Mouse (Mus musculus) C2C12 (cell line): ENCODE results near the gene Slc25a53. TPM values are rescaled to one million over a fixed set of nuclear protein-coding genes. Genes with fewer than 3 reads are reported as not detected.
"Not testable (repeated sequence)": the region's sequence is repeated elsewhere in the genome, so short reads cannot be mapped to it uniquely, and the experiment has no call there.

ENCODE experiments used
- H3K27me3 ChIP-seq: one replicate; pipeline ENCODE4 v1.6.1; 2011; ENCODE audit not compliant: control insufficient read depth, insufficient read depth, insufficient read length
- H3K36me3 ChIP-seq: one replicate; pipeline ENCODE4 v1.6.1; 2011; ENCODE audit not compliant: control insufficient read depth, insufficient read depth
- H3K4me3 ChIP-seq: one replicate; pipeline ENCODE4 v1.5.1; 2011; ENCODE audit warnings: mild to moderate bottlenecking, control low read depth; ENCODE audit not compliant: poor library complexity, insufficient read depth, severe bottlenecking
- H3K79me2 ChIP-seq: one replicate; pipeline ENCODE4 v1.6.1; 2011; ENCODE audit not compliant: control insufficient read depth, insufficient read depth
- H3K79me3 ChIP-seq: one replicate; pipeline ENCODE4 v1.6.1; 2011; ENCODE audit warnings: low read depth, control low read depth
- H3ac ChIP-seq: one replicate; pipeline ENCODE3; 2011; ENCODE audit warnings: low read depth; ENCODE audit not compliant: control insufficient read depth, insufficient read length
- CEBPB ChIP-seq: IDR thresholded peaks from one replicate; pipeline ENCODE4 v1.6.1; 2011; ENCODE audit warnings: low read depth, mild to moderate bottlenecking, control low read depth, moderate library complexity
- CTCF ChIP-seq: IDR thresholded peaks from one replicate; pipeline ENCODE4 v1.5.1; 2011; ENCODE audit not compliant: control insufficient read depth, insufficient read depth, insufficient read length
- FOSL1 ChIP-seq: IDR thresholded peaks from one replicate; pipeline ENCODE4 v1.8.0; 2011; ENCODE audit warnings: mild to moderate bottlenecking, low read length; ENCODE audit not compliant: poor library complexity, insufficient read depth, severe bottlenecking
- MAX ChIP-seq: IDR thresholded peaks from one replicate; pipeline ENCODE4 v1.6.1; 2011; ENCODE audit warnings: mild to moderate bottlenecking, control low read depth
- MYOD1 ChIP-seq: IDR thresholded peaks from one replicate; pipeline ENCODE4 v1.6.1; 2011; ENCODE audit warnings: low read depth; ENCODE audit not compliant: control insufficient read depth, insufficient read length
- MYOG ChIP-seq: IDR thresholded peaks from one replicate; pipeline ENCODE4 v1.6.1; 2011; ENCODE audit not compliant: control insufficient read depth, insufficient read length; ENCODE audit errors: extremely low read depth
- USF1 ChIP-seq: IDR thresholded peaks from one replicate; pipeline ENCODE4 v1.6.1; 2011; ENCODE audit warnings: low read depth, mild to moderate bottlenecking, control low read depth, moderate library complexity
- polyA plus RNA-seq: library from polyadenylated mRNA; unstranded; fragments of >200 nt; fragmentation: generic; extraction: Trizol; gene quantifications from one replicate; pipeline ENCODE4 v1.2.1, GENCODE M21; 2012; ENCODE audit warnings: missing spikeins

Gene Slc25a53
- polyA plus RNA-seq, 1 experiment: 1.6 TPM

GRCm38 (mm10) chrX:136978616-136979015 lies 59.5 kb downstream of the Slc25a53 start:
- Histone ChIP-seq H3K4me3 (no peak overlapping the region), H3K27me3 (no peaks in the 10 kb centered on the region), H3K79me3 (no peaks in the 10 kb centered on the region), H3K79me2 (no peaks in the 10 kb centered on the region), H3ac (no peak overlapping the region), H3K36me3 (no peaks in the 10 kb centered on the region)
- TF ChIP-seq CEBPB (no peak), USF1 (no peak), MAX (no peak), CTCF (no peak), FOSL1 (no peak), MYOG (no peak), MYOD1 (no peak)

GRCm38 (mm10) chrX:136976424-136977084 lies 61.5 kb downstream of the Slc25a53 start, which contains the start of the genes Tmsb15l and Tmsb15b1:
Gene Tmsb15l (minus strand): TSS chrX:136976869.
Gene Tmsb15b1 (minus strand): TSS chrX:136976874.
- no peaks in the 10 kb centered on the region for H3K79me2 ChIP-seq
- H3K4me3 ChIP-seq: no peak within 1 kb of the TSS
- no peaks in the 10 kb centered on the region for H3K36me3 ChIP-seq
- TF ChIP-seq MAX: no peak
- TF ChIP-seq CTCF: no peak
- TF ChIP-seq FOSL1: no peak
- TF ChIP-seq USF1: no peak
- TF ChIP-seq MYOG: no peak
- no peak for TF ChIP-seq MYOD1
- TF ChIP-seq CEBPB: no peak
- no peaks in the 10 kb centered on the region for H3K79me3 ChIP-seq
- no peaks in the 10 kb centered on the region for H3K27me3 ChIP-seq
- H3ac ChIP-seq: no peak within 1 kb of the TSS

DNA sequence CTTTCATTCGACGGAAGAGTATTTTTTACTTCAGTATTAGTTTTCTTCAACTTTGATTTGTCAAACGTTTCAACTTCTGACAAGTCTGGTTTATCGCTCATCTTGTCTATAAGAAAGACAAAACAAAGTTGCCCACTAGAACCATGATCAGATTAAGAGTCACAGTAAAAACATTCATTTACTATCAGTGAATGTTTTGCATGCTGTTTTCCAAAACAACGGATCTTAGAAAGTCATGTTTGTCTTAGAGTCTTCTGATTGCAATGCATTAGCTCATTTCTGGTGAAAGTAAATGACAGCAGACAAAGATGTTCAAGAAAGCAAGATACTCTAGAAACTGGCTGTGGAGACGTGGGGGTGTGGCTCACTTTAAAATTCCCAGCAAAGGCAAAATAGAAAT lies 62.7 kb downstream of the Slc25a53 start, which contains the start of gene Tmsb15b2:
Gene Tmsb15b2, minus strand, starts transcription at position 101 of the 400 bp plus-strand sequence.
- H3K4me3 ChIP-seq: not testable (repeated sequence)

GRCm38 (mm10) chrX:136959688-136960087 lies 78.4 kb downstream of the Slc25a53 start:
- no peaks in the 10 kb centered on the region for H3K79me3 ChIP-seq
- no peak overlapping the region for H3ac ChIP-seq
- no peaks in the 10 kb centered on the region for H3K79me2 ChIP-seq
- no peaks in the 10 kb centered on the region for H3K36me3 ChIP-seq
- no peak overlapping the region for H3K4me3 ChIP-seq
- no peaks in the 10 kb centered on the region for H3K27me3 ChIP-seq
- TF ChIP-seq CTCF: no peak
- TF ChIP-seq FOSL1: no peak
- no peak for TF ChIP-seq CEBPB
- TF ChIP-seq USF1: no peak
- TF ChIP-seq MYOG: no peak
- TF ChIP-seq MAX: no peak
- no peak for TF ChIP-seq MYOD1

More for the DNA sequence above, 62.7 kb downstream of the Slc25a53 start, which contains the start of gene Tmsb15b2:
- not testable (repeated sequence) for H3K79me3 ChIP-seq, H3K79me2 ChIP-seq, H3K27me3 ChIP-seq, H3K36me3 ChIP-seq, H3ac ChIP-seq

DNA sequence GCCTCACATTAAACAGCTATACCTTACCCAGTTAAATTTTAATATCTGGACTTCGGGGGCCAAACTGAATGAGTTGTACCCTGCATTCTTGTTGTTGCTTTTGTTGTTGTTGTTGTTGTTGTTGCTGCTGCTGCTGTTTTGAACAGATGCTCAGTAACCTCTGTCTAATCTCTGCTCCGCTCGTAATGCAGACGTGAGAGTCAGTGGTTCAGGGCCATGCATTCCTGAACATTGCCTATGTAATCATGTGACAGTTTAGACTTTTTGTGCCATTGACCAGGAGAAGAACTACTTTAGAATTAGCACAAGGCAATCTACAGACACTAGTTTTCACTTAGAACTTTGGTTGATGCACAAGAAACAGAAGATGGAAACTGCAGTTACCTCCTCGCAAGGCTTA lies 79.8 kb downstream of the Slc25a53 start:
- not testable (repeated sequence) for H3K79me2 ChIP-seq

DNA sequence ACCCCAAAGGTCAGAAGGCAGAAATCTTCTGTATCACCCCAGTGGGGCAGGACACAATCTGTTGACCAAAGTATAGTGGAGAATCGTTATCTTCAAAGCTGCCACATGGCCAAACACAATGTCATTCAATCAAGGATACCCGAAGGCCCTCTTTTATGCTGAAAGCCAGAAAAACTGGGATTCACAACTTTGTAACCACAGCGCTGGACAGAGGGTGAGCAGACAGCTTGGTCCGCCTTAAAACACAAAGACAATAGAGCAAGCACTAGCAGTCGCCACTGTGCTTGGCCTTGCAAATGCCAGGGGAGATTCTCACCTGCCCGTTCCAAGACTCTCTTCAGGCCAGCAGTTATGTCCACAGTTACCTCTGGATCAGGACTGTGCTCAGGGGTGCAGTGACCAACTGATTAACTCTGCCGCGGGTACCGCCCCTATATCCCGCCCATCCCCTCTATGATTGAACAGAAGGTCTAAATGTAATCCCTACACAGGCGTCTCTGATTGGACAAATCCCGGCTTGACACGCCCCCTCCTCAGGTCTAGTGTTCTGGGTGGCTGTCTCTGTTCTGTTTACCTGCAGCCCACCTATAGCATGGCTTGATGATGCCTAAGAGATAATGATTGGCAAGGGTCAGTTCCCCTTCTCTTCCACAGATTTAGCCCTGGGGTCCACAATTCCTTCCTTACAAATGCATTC lies 80.4 kb downstream of the Slc25a53 start:
- H3K79me3 ChIP-seq, H3K27me3 ChIP-seq, H3K4me3 ChIP-seq, H3K79me2 ChIP-seq, H3ac ChIP-seq, H3K36me3 ChIP-seq: not testable (repeated sequence)

More for the DNA sequence above, 79.8 kb downstream of the Slc25a53 start:
- not testable (repeated sequence) for H3K36me3 ChIP-seq, H3K79me3 ChIP-seq, H3ac ChIP-seq, H3K4me3 ChIP-seq, H3K27me3 ChIP-seq
